In the genomic region with DNA sequence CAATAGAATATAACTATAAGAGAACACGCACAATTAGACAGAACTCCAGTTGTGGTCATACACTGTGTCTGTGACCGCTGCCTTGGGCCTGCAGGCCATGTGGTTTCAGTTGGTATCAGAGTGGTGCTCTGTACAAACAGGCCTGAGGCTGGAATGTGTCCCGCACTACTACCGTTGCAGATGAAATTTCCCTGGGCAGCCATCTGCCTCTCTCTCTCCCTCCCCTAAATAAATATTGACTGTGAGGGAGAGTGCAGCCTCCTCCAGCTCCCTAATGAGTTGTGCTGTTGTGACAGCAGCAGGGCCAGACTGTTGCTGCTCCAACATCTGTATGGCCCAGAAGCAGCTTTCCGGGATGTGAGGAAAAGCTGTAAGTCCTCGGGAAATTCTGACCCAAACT, we compare ENCODE assay signal across 16 mouse cellular contexts.
DNase-seq lines count a peak whose midpoint lies in the region; ATAC-seq lines count a peak whose summit lies in the region.
"Had no signal": no experiment of that assay in that cellular context is flagged by ENCODE, and none has a peak within 500 bp of the region (broad histone marks: within the 10 kb centered on the region; RNA-seq: fewer than 3 reads in every experiment).

No protein-coding gene starts in this region.

- H3K4me1 ChIP-seq in neural tube, embryonic 11.5 days (ENCODE audit: control insufficient read depth, insufficient read depth, low read length), result no peaks in the 10 kb centered on the region
- 0 out of 2 replicates have a peak, but pooled peaks cover 7% of the 10 kb centered on the region for H3K4me1 ChIP-seq in neural tube, embryonic 15.5 days
- H3K4me1 ChIP-seq in limb, embryonic 15.5 days, result peaks cover 12% of the 10 kb centered on the region; the same call in 1 of the 2 replicates
- H3K4me1 ChIP-seq: heart, embryonic 12.5 days had no signal

- H3K27me3 ChIP-seq in neural tube, embryonic 11.5 days (ENCODE audit: control insufficient read depth, insufficient read depth, low read length), result no peaks in the 10 kb centered on the region
- no peaks in the 10 kb centered on the region for H3K27me3 ChIP-seq in neural tube, embryonic 15.5 days (replicated peaks)
- H3K27me3 ChIP-seq in limb, embryonic 15.5 days, result no peaks in the 10 kb centered on the region; the same call in 1 of the 2 replicates
- H3K27me3 ChIP-seq: heart, embryonic 12.5 days; Patski had no signal

- no peak overlapping the region for H3K9ac ChIP-seq in neural tube, embryonic 11.5 days (ENCODE audit: low read length)
- no peak overlapping the region for H3K9ac ChIP-seq in neural tube, embryonic 15.5 days (replicated peaks)
- H3K9ac ChIP-seq in limb, embryonic 15.5 days, result no peak overlapping the region
- H3K9ac ChIP-seq: forebrain, embryonic 15.5 days; heart, embryonic 12.5 days had no signal

- WGBS in neural tube, embryonic 11.5 days, result 58% methylated on average over 6 of the region's 6 CpGs
- 55% methylated on average over 6 of the region's 6 CpGs for WGBS in neural tube, embryonic 15.5 days
- WGBS in limb, embryonic 15.5 days, result 35% methylated on average over 6 of the region's 6 CpGs

- H3K4me2 ChIP-seq in neural tube, embryonic 11.5 days (ENCODE audit: low read depth), result no peak overlapping the region
- H3K4me2 ChIP-seq in neural tube, embryonic 15.5 days, result no peak overlapping the region
- no peak overlapping the region for H3K4me2 ChIP-seq in limb, embryonic 15.5 days
- H3K4me2 ChIP-seq: forebrain, embryonic 15.5 days; heart, embryonic 12.5 days had no signal

- no peak for ATAC-seq in neural tube, embryonic 11.5 days (ENCODE audit: insufficient read depth, low FRiP score, low TSS enrichment)
- no peak for ATAC-seq in neural tube, embryonic 15.5 days (ENCODE audit: low FRiP score)
- ATAC-seq in limb, embryonic 15.5 days (ENCODE audit: insufficient number of reproducible peaks, low FRiP score, low TSS enrichment, low read depth), result no peak
- ATAC-seq: forebrain, embryonic 15.5 days; lung, postnatal 0 days; Patski had no signal

- no peak overlapping the region for H3K4me3 ChIP-seq in neural tube, embryonic 11.5 days (ENCODE audit: low read depth, low read length)
- no peak overlapping the region for H3K4me3 ChIP-seq in neural tube, embryonic 15.5 days (replicated peaks)
- no peak overlapping the region for H3K4me3 ChIP-seq in limb, embryonic 15.5 days
- H3K4me3 ChIP-seq: forebrain, embryonic 15.5 days; heart, embryonic 12.5 days had no signal

- H3K9me3 ChIP-seq in neural tube, embryonic 11.5 days (ENCODE audit: control insufficient read depth, low read length), result no peaks in the 10 kb centered on the region
- H3K9me3 ChIP-seq in neural tube, embryonic 15.5 days (replicated peaks), result no peaks in the 10 kb centered on the region
- no peaks in the 10 kb centered on the region for H3K9me3 ChIP-seq in limb, embryonic 15.5 days
- H3K9me3 ChIP-seq: forebrain, embryonic 15.5 days; heart, embryonic 12.5 days had no signal

- H3K36me3 ChIP-seq in neural tube, embryonic 11.5 days (ENCODE audit: control insufficient read depth, insufficient read depth, low read length), result no peaks in the 10 kb centered on the region
- H3K36me3 ChIP-seq in neural tube, embryonic 15.5 days, result no peaks in the 10 kb centered on the region
- no peaks in the 10 kb centered on the region for H3K36me3 ChIP-seq in limb, embryonic 15.5 days
- H3K36me3 ChIP-seq: forebrain, embryonic 15.5 days; heart, embryonic 12.5 days had no signal

- no peak overlapping the region for H3K27ac ChIP-seq in neural tube, embryonic 11.5 days (ENCODE audit: low read depth, low read length)
- no peak overlapping the region for H3K27ac ChIP-seq in neural tube, embryonic 15.5 days (replicated peaks)
- 0 out of 2 replicates have a peak overlapping the region, but pooled peaks have one; percentile 27 for H3K27ac ChIP-seq in limb, embryonic 15.5 days
- H3K27ac ChIP-seq: forebrain, embryonic 15.5 days had no signal

- DNase-seq in heart, adult 11 months, result peak; percentile 74
- no peak for DNase-seq in heart, adult 9 months (ENCODE audit: low spot score in 2 of 2)
- peak; percentile 30 for DNase-seq in neural tube, embryonic 11.5 days (ENCODE audit: low spot score)
- DNase-seq in mesoderm, embryonic 11.5 days (ENCODE audit: low read depth, low spot score), result peak; percentile 60
- no peak for DNase-seq in cerebellum, postnatal 14 days
- DNase-seq in thymus, adult 18-20 months, result no peak
- DNase-seq: cerebellum, adult 11-12 months; gastrocnemius, postnatal 25 days; layer of hippocampus, adult 9-11 months; thymus, postnatal 36 days had no signal

Comparison
In these comparisons a context has a peak if more than half of its experiments do, and no peak if none do; other contexts are left out.
1. DNase-seq: peak in heart, adult 11 months (single experiment), neural tube, embryonic 11.5 days (single experiment) and mesoderm, embryonic 11.5 days (single experiment); none in heart, adult 9 months (0 of 2), cerebellum, postnatal 14 days (0 of 2) and thymus, adult 18-20 months (0 of 2).